In genomic region chr11:102748381-102748780, GRCm38 (mm10) we compare ENCODE assay signal across 14 mouse cellular contexts. TPM values are rescaled to one million over a fixed set of nuclear protein-coding genes. Genes with fewer than 3 reads are reported as not detected.
DNase-seq lines count a peak whose midpoint lies in the region; TF ChIP-seq lines count a peak whose summit lies in the region.
"Had no signal": no experiment of that assay in that cellular context is flagged by ENCODE, and none has a peak within 500 bp of the region (broad histone marks: within the 10 kb centered on the region; RNA-seq: fewer than 3 reads in every experiment).

No protein-coding gene starts in this region.

- no peak overlapping the region for H3K4me3 ChIP-seq in layer of hippocampus, adult 2 months
- H3K4me3 ChIP-seq: gastrocnemius, adult 2 months; heart, embryonic 10.5 days; limb, embryonic 10.5 days; neural tube, embryonic 12.5 days had no signal

- peak; percentile 54 for DNase-seq in adrenal gland, adult 2 months
- no peak for DNase-seq in adrenal gland, adult (ENCODE audit: inconsistent age in 2 of 2, low spot score in 1 of 2)
- DNase-seq in layer of hippocampus, adult 2 months (ENCODE audit: low spot score in 2 of 2), result no peak
- DNase-seq in layer of hippocampus, adult 9-10 months (ENCODE audit: low spot score), result no peak
- peak; percentile 80 to 87 for DNase-seq in cerebellum, adult 18-20 months
- DNase-seq in kidney, postnatal 10 days, result peak; percentile 59
- no peak for DNase-seq in embryo, embryonic 11 days
- no peak for DNase-seq in gastrocnemius, adult 8-10 months (ENCODE audit: low spot score in 2 of 2)
- DNase-seq: gastrocnemius, adult 2 months; heart, postnatal 4 days; thymus, postnatal 14 days had no signal

- 0 out of 2 replicates have a peak, but pooled peaks have one; percentile 14 for TF ChIP-seq CTCF in layer of hippocampus, adult 2 months (conservative IDR thresholded peaks at IDR 0.05)

- H3K27ac ChIP-seq in layer of hippocampus, adult 2 months, result no peak overlapping the region
- H3K27ac ChIP-seq: gastrocnemius, adult 2 months; heart, embryonic 10.5 days; limb, embryonic 10.5 days; neural tube, embryonic 12.5 days had no signal

RNA-seq across cellular contexts. Expression of gene Adam11, which starts 12.9 kb away (rescaled TPM):
- total RNA-seq in adrenal gland, adult 2 months (2021), result 1 to 10 TPM; 2.9 to 3.4 TPM
- 9.2 and 11.0 TPM in 2 replicates for polyA plus RNA-seq in adrenal gland, adult 2 months (2012; rRNA removed)
- total RNA-seq in layer of hippocampus, adult 2 months (2021), result 100 to 1,000 TPM; 192 to 212 TPM
- total RNA-seq in gastrocnemius, adult 8-10 months (2022), result under 1 TPM; 0.19 to 0.34 (median 0.23) TPM

RNA-seq across cellular contexts. Expression of gene Ccdc43, which starts 50.8 kb away (rescaled TPM):
- 10 to 100 TPM; 22.9 to 32.8 TPM for total RNA-seq in adrenal gland, adult 2 months (2021)
- polyA plus RNA-seq in adrenal gland, adult 2 months (2012; rRNA removed), result 3.3 and 3.5 TPM in 2 replicates
- 10 to 100 TPM; 33.5 to 44.7 TPM for total RNA-seq in layer of hippocampus, adult 2 months (2021)
- 10 to 100 TPM; 73.6 to 84.9 (median 79.9) TPM for total RNA-seq in gastrocnemius, adult 8-10 months (2022)

Comparison
In these comparisons a context has a peak if more than half of its experiments do, and no peak if none do; other contexts are left out.
1. DNase-seq: peak in adrenal gland, adult 2 months (single experiment), cerebellum, adult 18-20 months (2 of 2) and kidney, postnatal 10 days (single experiment); none in adrenal gland, adult (0 of 2), layer of hippocampus, adult 2 months (0 of 2), layer of hippocampus, adult 9-10 months (single experiment), embryo, embryonic 11 days (single experiment) and gastrocnemius, adult 8-10 months (0 of 2).
2. RNA of gene Adam11, which starts 12.9 kb away (total RNA-seq): 192 to 212 TPM in layer of hippocampus, adult 2 months; 2.9 to 3.4 TPM in adrenal gland, adult 2 months and 0.19 to 0.34 TPM in gastrocnemius, adult 8-10 months; every median in the first group is over 10 times any median in the second.